Mouse (Mus musculus) MEL (cell line): ENCODE data around the gene Sfxn1. TPM values are rescaled to one million over a fixed set of nuclear protein-coding genes. Genes with fewer than 3 reads are reported as not detected.
A peak's percentile ranks its signal among the peaks of the same experiment; 100 is the strongest.

Experiments used
- DNase-seq: peaks from one replicate; pipeline ENCODE4 v3.0.0; 2011; ENCODE audit warnings: low read depth, low spot score
- H3K27ac ChIP-seq: 2 replicates; pipeline ENCODE4 v1.5.1; 2012; ENCODE audit warnings: low read depth, mild to moderate bottlenecking, control low read depth, low read length, moderate library complexity; ENCODE audit not compliant: control insufficient read depth
- H3K27me3 ChIP-seq, 2 experiments: fragments of 150-350 bp in 1 of 2; sonication (generic) in 1 of 2; 2 replicates each; pipeline ENCODE4 v1.6.1; 2012; ENCODE audit warnings: low read length in 2 of 2, mild to moderate bottlenecking in 2 of 2, improper control_type of control experiment in 1 of 2, moderate library complexity in 1 of 2; ENCODE audit not compliant: insufficient read depth in 2 of 2, control insufficient read depth in 1 of 2
- H3K36me3 ChIP-seq, 2 experiments: 2 replicates each; pipeline ENCODE4 v1.6.1; 2012 to 2014; ENCODE audit warnings: low read length in 2 of 2, improper control_type of control experiment in 1 of 2, inconsistent platforms in 1 of 2, mild to moderate bottlenecking in 1 of 2; ENCODE audit not compliant: insufficient read depth in 2 of 2, control insufficient read depth in 1 of 2
- H3K4me1 ChIP-seq, 2 experiments: fragments of 150-350 bp in 1 of 2; sonication (generic) in 1 of 2; 2 replicates each; pipeline ENCODE4 v1.6.1; 2012; ENCODE audit warnings: low read length in 2 of 2, improper control_type of control experiment in 1 of 2, mild to moderate bottlenecking in 1 of 2; ENCODE audit not compliant: insufficient read depth in 2 of 2, control insufficient read depth in 1 of 2
- H3K4me3 ChIP-seq, 2 experiments: fragments of 150-350 bp in 1 of 2; sonication (generic) in 1 of 2; 2 replicates each; pipeline ENCODE4 v1.5.1; 2012; ENCODE audit warnings: low read depth in 2 of 2, low read length in 2 of 2, mild to moderate bottlenecking in 2 of 2, moderate library complexity in 2 of 2, control low read depth in 1 of 2, improper control_type of control experiment in 1 of 2; ENCODE audit not compliant: control insufficient read depth in 1 of 2, insufficient read depth in 1 of 2
- H3K79me2 ChIP-seq: 2 replicates; pipeline ENCODE4 v1.6.1; 2012; ENCODE audit warnings: mild to moderate bottlenecking, low read length, moderate library complexity; ENCODE audit not compliant: control insufficient read depth, poor library complexity, insufficient read depth
- H3K9ac ChIP-seq: 2 replicates; pipeline ENCODE4 v1.6.1; 2012; ENCODE audit warnings: low read depth, mild to moderate bottlenecking, control low read depth, low read length, moderate library complexity; ENCODE audit not compliant: control insufficient read depth, poor library complexity, severe bottlenecking
- H3K9me3 ChIP-seq: fragments of 150-350 bp; sonication (generic); replicated peaks from 2 replicates; pipeline ENCODE4 v1.6.1; 2012; ENCODE audit warnings: mild to moderate bottlenecking, low read length, improper control_type of control experiment, moderate library complexity; ENCODE audit not compliant: insufficient read depth
- CHD1 ChIP-seq: IDR thresholded peaks from 2 replicates; pipeline ENCODE4 v1.6.1; 2012; ENCODE audit warnings: low read depth, mild to moderate bottlenecking, inconsistent platforms, low read length, improper control_type of control experiment
- CHD2 ChIP-seq: IDR thresholded peaks from 2 replicates; pipeline ENCODE4 v1.6.1; 2011; ENCODE audit warnings: low read length, improper control_type of control experiment
- CTCF ChIP-seq, 3 experiments: IDR thresholded peaks in 2 of 3; conservative IDR thresholded peaks in 1 of 3; 2 replicates each; pipeline ENCODE4 v1.5.1; 2011 to 2012; ENCODE audit warnings: low read length in 3 of 3, low read depth in 2 of 3, mild to moderate bottlenecking in 2 of 3, improper control_type of control experiment in 1 of 3, inconsistent platforms in 1 of 3, mixed read lengths in 1 of 3, moderate library complexity in 1 of 3; ENCODE audit not compliant: control insufficient read depth in 1 of 3, insufficient read depth in 1 of 3, poor library complexity in 1 of 3, severe bottlenecking in 1 of 3
- ELF1 ChIP-seq: IDR thresholded peaks from 2 replicates; pipeline ENCODE4 v1.6.1; 2014; ENCODE audit warnings: low read depth, mild to moderate bottlenecking, inconsistent platforms, low read length, improper control_type of control experiment, moderate library complexity
- ETS1 ChIP-seq: IDR thresholded peaks from 2 replicates; pipeline ENCODE4 v1.6.1; 2012; ENCODE audit warnings: low read depth, mild to moderate bottlenecking, inconsistent platforms, low read length, improper control_type of control experiment, moderate library complexity
- JUND ChIP-seq: IDR thresholded peaks from 2 replicates; pipeline ENCODE4 v1.6.1; 2011; ENCODE audit warnings: low read depth, mild to moderate bottlenecking, improper control_type of control experiment, low read length
- MAX ChIP-seq: IDR thresholded peaks from 2 replicates; pipeline ENCODE4 v1.6.1; 2011; ENCODE audit warnings: low read length, improper control_type of control experiment
- MAZ ChIP-seq: IDR thresholded peaks from 2 replicates; pipeline ENCODE4 v1.6.1; 2012; ENCODE audit warnings: low read depth, mild to moderate bottlenecking, inconsistent platforms, low read length, improper control_type of control experiment
- MXI1 ChIP-seq: IDR thresholded peaks from 2 replicates; pipeline ENCODE4 v1.6.1; 2011; ENCODE audit warnings: mild to moderate bottlenecking, low read depth, low read length, improper control_type of control experiment
- MYB ChIP-seq: IDR thresholded peaks from 2 replicates; pipeline ENCODE4 v1.6.1; 2011; ENCODE audit warnings: mild to moderate bottlenecking, low read depth, low read length, improper control_type of control experiment
- NELFE ChIP-seq: IDR thresholded peaks from 2 replicates; pipeline ENCODE4 v1.6.1; 2011; ENCODE audit warnings: low read depth, low read length, improper control_type of control experiment
- POLR2AphosphoS2 ChIP-seq: IDR thresholded peaks from 2 replicates; pipeline ENCODE4 v1.6.1; 2011; ENCODE audit warnings: low read length, improper control_type of control experiment
- POLR2AphosphoS5 ChIP-seq: IDR thresholded peaks from 2 replicates; pipeline ENCODE4 v1.6.1; 2012; ENCODE audit warnings: low read depth, borderline replicate concordance, mild to moderate bottlenecking, inconsistent platforms, low read length, moderate library complexity, mixed read lengths
- RAD21 ChIP-seq: IDR thresholded peaks from 2 replicates; pipeline ENCODE4 v1.6.1; 2011; ENCODE audit warnings: mild to moderate bottlenecking, low read depth, low read length, improper control_type of control experiment
- RCOR1 ChIP-seq: IDR thresholded peaks from 2 replicates; pipeline ENCODE4 v1.6.1; 2012; ENCODE audit warnings: low read depth, mild to moderate bottlenecking, inconsistent platforms, low read length, improper control_type of control experiment
- TBP ChIP-seq: IDR thresholded peaks from 2 replicates; pipeline ENCODE4 v1.8.0; 2011; ENCODE audit warnings: low read depth, low read length, improper control_type of control experiment
- UBTF ChIP-seq: IDR thresholded peaks from 2 replicates; pipeline ENCODE4 v1.6.1; 2012; ENCODE audit warnings: low read depth, mild to moderate bottlenecking, inconsistent platforms, low read length, improper control_type of control experiment, moderate library complexity, borderline replicate concordance; ENCODE audit not compliant: insufficient read depth
- ZC3H11A ChIP-seq: IDR thresholded peaks from 2 replicates; pipeline ENCODE4 v1.6.1; 2012; ENCODE audit warnings: low read depth, mild to moderate bottlenecking, inconsistent platforms, low read length, improper control_type of control experiment
- polyA plus RNA-seq, 2 experiments: library from polyadenylated mRNA; stranded (reverse) in 1 of 2; unstranded in 1 of 2; fragments of >175 nt in 1 of 2; fragments of >200 nt in 1 of 2; gene quantifications; 2 replicates each; pipeline versions ENCODE4 v1.2.1 to v1.2.4; 2012; ENCODE audit warnings: low replicate concordance in 2 of 2, low read depth in 1 of 2; ENCODE audit not compliant: insufficient read length in 2 of 2, insufficient read depth in 1 of 2, missing spikeins in 1 of 2
- total RNA-seq: library from RNA; depleted of rRNA; stranded (reverse); fragments of 300-350 nt; gene quantifications from 2 replicates; pipeline ENCODE4 v1.2.3, GENCODE M21; 2012

The Sfxn1 gene
- total and polyA plus RNA-seq, 3 experiments, result 42.8 to 74.6 TPM; not detected in 1

DNA sequence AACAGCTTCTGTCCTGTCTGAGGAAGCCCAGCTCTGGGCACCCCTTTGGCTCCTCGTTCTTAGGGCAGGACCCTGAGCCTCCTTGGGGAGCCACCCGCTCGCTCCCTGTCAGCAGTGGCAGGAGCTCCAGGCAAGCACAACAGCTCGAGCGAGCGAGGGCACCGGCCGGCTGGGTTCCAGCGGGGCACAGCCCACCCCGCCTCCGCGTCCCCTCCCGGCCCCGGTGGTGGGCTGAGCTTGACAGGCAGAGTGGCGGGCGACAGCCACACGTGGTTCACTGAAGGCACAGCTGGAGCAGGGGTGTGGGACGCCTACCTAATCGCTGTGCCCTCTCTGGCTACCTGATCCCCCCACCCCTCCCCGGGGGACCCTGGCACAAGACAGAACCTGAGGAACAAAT, 16.7 kb upstream of the Sfxn1 start:
- peaks cover 2% of the 10 kb centered on the region in 2 experiments; a peak in 3 of 4 replicates for H3K27me3 ChIP-seq
- no peak overlapping the region for H3K9ac ChIP-seq
- H3K4me3 ChIP-seq, result no peak overlapping the region

DNA sequence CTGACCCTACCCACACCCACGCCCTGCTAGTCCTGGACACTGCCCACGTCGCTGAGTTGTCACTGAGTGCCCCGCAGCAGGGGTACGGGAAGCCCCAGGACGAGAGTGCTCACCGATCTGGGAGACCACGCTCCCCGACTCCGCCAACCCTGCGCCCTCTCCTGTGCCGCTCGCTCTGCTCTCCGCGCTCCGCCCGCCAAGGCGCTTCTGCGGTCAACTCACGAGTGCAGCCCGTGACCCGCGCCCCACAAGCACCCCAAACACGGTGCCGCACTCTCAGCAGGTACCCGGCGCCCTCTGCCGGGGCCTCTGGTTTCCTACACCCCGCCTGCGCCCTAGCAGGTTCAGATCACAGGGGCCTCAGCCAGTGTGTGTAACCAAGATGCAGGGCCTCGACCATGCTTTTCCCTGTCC, 16.2 kb upstream of the Sfxn1 start, which contains the start of gene Drd1:
Drd1 (minus strand) TSS at position 258 of the 414 bp plus-strand sequence.
- H3K4me1 ChIP-seq, result no peaks in the 10 kb centered on the region
- DNase-seq, result no peak
- no peaks in the 10 kb centered on the region for H3K79me2 ChIP-seq
- no peaks in the 10 kb centered on the region for H3K36me3 ChIP-seq
- peaks cover 2 to 5% of the 10 kb centered on the region in 2 experiments for H3K27me3 ChIP-seq
- TF ChIP-seq POLR2AphosphoS5, result no peak
- TF ChIP-seq CTCF (IDR thresholded peaks at IDR 0.05 in 2 of 3, conservative IDR thresholded peaks at IDR 0.05 in 1 of 3; ENCODE audit: control insufficient read depth in 1 of 3, insufficient read depth in 1 of 3, low read depth in 2 of 3, low read length in 3 of 3, poor library complexity in 1 of 3, severe bottlenecking in 1 of 3), result 0 out of 6 replicates have a peak, but pooled peaks of 1 of the 3 experiments have one; percentile 16
- no peak for TF ChIP-seq RCOR1
- no peak within 1 kb of the TSS for H3K27ac ChIP-seq
- no peaks in the 10 kb centered on the region for H3K9me3 ChIP-seq
- no peak within 1 kb of the TSS for H3K9ac ChIP-seq
- no peak within 1 kb of the TSS for H3K4me3 ChIP-seq

More for the DNA sequence above, 16.7 kb upstream of the Sfxn1 start:
- TF ChIP-seq UBTF (no peak), ZC3H11A (no peak), JUND (no peak), CHD1 (no peak), ELF1 (no peak), MXI1 (no peak), MAX (no peak), MYB (no peak), CHD2 (no peak), POLR2AphosphoS2 (no peak), TBP (no peak), MAZ (no peak), RAD21 (no peak), ETS1 (no peak), NELFE (no peak)
- H3K36me3 ChIP-seq, result no peaks in the 10 kb centered on the region
- no peak overlapping the region for H3K27ac ChIP-seq
- no peaks in the 10 kb centered on the region for H3K79me2 ChIP-seq
- H3K4me1 ChIP-seq, result no peaks in the 10 kb centered on the region
- no peak for DNase-seq
- H3K9me3 ChIP-seq, result no peaks in the 10 kb centered on the region
